Mouse (Mus musculus) stomach, postnatal 0 days (tissue): Measurements from ENCODE around the gene Per1. TPM values are rescaled to one million over a fixed set of nuclear protein-coding genes. Genes with fewer than 3 reads are reported as not detected.
A peak's percentile ranks its signal among the peaks of the same experiment; 100 is the strongest.

Source experiments
- ATAC-seq: fragments of 200-750 bp; cut with Nextera tagmentation; 2 replicates; pipeline ENCODE4 v1.8.0; 2017; ENCODE audit not compliant: low FRiP score, low TSS enrichment
- DNase-seq: peaks from one replicate; pipeline ENCODE4 v3.0.0-alpha.2; 2016; ENCODE audit warnings: low spot score
- H3K27ac ChIP-seq: fragments of 300-500 bp; sonication (generic); replicated peaks from 2 replicates; pipeline ENCODE4 v1.5.1; 2014; ENCODE audit warnings: mild to moderate bottlenecking, control low read depth
- H3K27me3 ChIP-seq: fragments of 300-500 bp; sonication (generic); 2 replicates; pipeline ENCODE4 v1.6.1; 2014; ENCODE audit warnings: low read length; ENCODE audit not compliant: control insufficient read depth, insufficient read depth
- H3K36me3 ChIP-seq: fragments of 300-500 bp; sonication (generic); 2 replicates; pipeline ENCODE4 v1.6.1; 2014; ENCODE audit warnings: low read length, mixed read lengths; ENCODE audit not compliant: control insufficient read depth, insufficient read depth
- H3K4me1 ChIP-seq: fragments of 300-500 bp; sonication (generic); replicated peaks from 2 replicates; pipeline ENCODE4 v1.6.1; 2014; ENCODE audit warnings: antibody characterized with exemption; ENCODE audit not compliant: control insufficient read depth, insufficient read depth
- H3K4me2 ChIP-seq: fragments of 300-500 bp; sonication (generic); replicated peaks from 2 replicates; pipeline ENCODE4 v1.6.1; 2014; ENCODE audit warnings: low read depth, mild to moderate bottlenecking, control low read depth, moderate library complexity
- H3K4me3 ChIP-seq: fragments of 300-500 bp; sonication (generic); 2 replicates; pipeline ENCODE4 v1.5.1; 2014; ENCODE audit warnings: low read depth, low read length, control low read depth
- H3K9ac ChIP-seq: fragments of 300-500 bp; sonication (generic); 2 replicates; pipeline ENCODE4 v1.6.1; 2014; ENCODE audit warnings: mild to moderate bottlenecking, low read length, control low read depth, mixed read lengths
- H3K9me3 ChIP-seq: fragments of 300-500 bp; sonication (generic); 2 replicates; pipeline ENCODE4 v1.6.1; 2016; ENCODE audit warnings: low read length; ENCODE audit not compliant: control insufficient read depth
- CTCF ChIP-seq: IDR thresholded peaks from 2 replicates; pipeline ENCODE4 v1.5.1; 2016; ENCODE audit warnings: antibody characterized with exemption, low read depth, mild to moderate bottlenecking, moderate library complexity
- EP300 ChIP-seq: optimal IDR thresholded peaks from 2 replicates; pipeline ENCODE3; 2016; ENCODE audit warnings: antibody characterized with exemption
- WGBS: fragments of 180-500 bp; shearing (Covaris S2); extraction: QIAGEN DNeasy Blood & Tissue Kit; methylation state at CpG from one replicate; pipeline ENCODE4 v1.1.7; 2014; 5-methylcytosine and 5-hydroxymethylcytosine counted together
- polyA plus RNA-seq: library from polyadenylated mRNA; unstranded; fragments of >200 nt; fragmentation: Nextera tagmentation; extraction: Ambion mirVana; gene quantifications from 2 replicates; pipeline ENCODE4 v1.2.1, GENCODE M21; 2015

Per1 gene
- polyA plus RNA-seq, 1 experiment from 2014 or later = 13.1 TPM

DNA sequence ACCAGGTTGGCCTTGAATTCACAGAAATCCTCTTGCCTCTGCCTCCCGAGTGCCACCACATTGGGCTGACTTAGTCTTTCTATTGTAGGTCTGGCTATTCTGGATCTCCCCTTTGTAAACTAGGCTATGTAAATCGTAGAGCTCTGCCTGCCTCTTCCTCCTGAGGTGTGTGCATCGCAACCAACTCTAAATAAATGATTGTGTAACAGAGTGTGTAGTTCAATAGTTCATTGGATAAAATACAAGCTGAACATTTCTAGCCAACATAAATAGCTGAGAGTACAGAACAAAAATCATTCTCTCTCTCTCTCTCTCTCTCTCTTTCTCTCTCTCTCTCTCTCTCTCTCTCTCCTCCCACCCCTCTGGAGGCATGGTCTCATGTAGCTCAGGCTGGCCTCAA lies 19.6 kb downstream of the Per1 start:
- ATAC-seq (no peak), DNase-seq (no peak)
- no peaks in the 10 kb centered on the region for H3K9me3 ChIP-seq
- H3K4me1 ChIP-seq = no peaks in the 10 kb centered on the region
- H3K27me3 ChIP-seq = no peaks in the 10 kb centered on the region
- H3K27ac ChIP-seq = no peak overlapping the region
- WGBS = 81% methylated on average over 3 of the region's 3 CpGs
- no peak overlapping the region for H3K4me2 ChIP-seq
- H3K9ac ChIP-seq = no peak overlapping the region
- 0 out of 2 replicates have a peak, but pooled peaks cover under 1% of the 10 kb centered on the region for H3K36me3 ChIP-seq
- TF ChIP-seq CTCF = no peak
- no peak for TF ChIP-seq EP300
- no peak overlapping the region for H3K4me3 ChIP-seq

DNA sequence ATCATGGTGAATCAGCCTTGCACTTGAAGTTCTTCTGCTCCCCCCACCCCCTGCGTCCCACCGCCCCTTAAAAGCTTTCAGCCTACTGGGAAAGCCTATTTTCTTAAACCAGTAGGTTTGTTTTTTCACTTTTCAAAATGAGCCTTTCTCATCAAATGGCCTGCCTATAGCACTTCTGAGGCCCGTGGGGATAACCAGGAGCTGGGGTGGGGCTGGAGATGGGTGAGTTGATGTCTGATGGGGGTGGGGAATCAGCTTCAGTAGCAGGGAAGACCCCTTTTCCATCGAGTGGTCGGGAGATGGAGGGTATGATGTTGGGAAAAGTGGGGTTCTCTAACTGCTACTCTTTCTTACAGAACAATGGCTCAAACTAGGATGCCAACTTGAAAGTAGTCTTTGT lies 21.8 kb downstream of the Per1 start:
- no peaks in the 10 kb centered on the region for H3K36me3 ChIP-seq
- H3K27me3 ChIP-seq = no peaks in the 10 kb centered on the region
- H3K9ac ChIP-seq = no peak overlapping the region
- H3K27ac ChIP-seq = no peak overlapping the region
- H3K4me1 ChIP-seq = peaks cover 2% of the 10 kb centered on the region; the same call in 1 of the 2 replicates
- WGBS = 56% methylated on average over 5 of the region's 5 CpGs
- ATAC-seq = no peak
- H3K9me3 ChIP-seq = no peaks in the 10 kb centered on the region
- no peak for DNase-seq
- no peak for TF ChIP-seq CTCF
- TF ChIP-seq EP300 = no peak
- H3K4me2 ChIP-seq = peak overlapping the region; percentile 83; the same call in 1 of the 2 replicates
- H3K4me3 ChIP-seq = no peak overlapping the region

DNA sequence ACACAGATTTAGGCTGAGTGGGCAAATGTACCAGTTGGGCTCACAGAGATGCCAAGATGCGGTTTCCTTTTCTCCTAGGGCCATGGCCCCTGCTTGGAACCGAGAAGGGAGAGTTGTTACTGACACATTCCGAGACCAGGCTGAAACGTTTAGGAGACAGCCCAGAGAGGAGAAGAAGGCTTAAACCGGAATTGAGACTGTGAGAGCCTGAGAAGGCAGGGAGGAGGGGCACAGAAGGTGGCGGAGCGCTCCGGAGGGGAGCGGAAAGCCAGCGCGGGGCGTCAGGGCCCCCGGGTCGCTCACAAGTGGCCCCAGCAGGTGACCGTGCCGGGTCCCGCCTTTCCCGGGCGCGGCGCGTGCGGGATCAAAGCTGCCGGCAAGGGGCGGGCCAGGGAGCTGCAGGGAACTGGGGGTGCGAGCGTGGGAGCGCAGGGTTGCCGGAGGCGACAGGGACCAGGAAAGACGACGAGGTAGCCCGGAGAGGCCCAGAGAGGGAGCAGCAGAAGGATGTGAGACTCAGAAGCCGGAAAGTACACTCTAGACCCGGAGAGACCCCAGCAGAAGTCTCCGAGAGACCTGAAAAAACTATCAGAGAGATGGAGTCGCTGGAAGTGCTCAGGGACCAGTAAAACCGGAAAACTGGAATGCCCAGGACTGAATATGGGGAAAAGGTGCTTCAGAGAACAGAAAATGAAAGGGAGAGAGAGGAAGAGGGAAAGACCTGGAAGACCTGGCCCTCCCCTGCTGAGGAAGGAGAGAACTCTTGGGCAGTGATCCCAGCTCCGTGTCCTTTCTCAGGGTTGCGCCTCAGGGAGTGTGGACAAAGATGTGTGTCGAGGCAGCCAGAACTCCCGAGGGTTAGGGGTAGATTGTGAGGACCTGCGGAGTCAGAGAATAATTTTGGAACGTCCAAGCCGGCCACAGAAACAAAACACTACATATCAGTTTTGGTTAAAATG lies 23.0 kb downstream of the Per1 start:
- Histone ChIP-seq H3K4me2 (peak overlapping the region; percentile 83), H3K9ac (peak overlapping the region; percentile 73), H3K4me1 (peaks cover 2% of the 10 kb centered on the region; the same call in 1 of the 2 replicates), H3K36me3 (no peaks in the 10 kb centered on the region), H3K27me3 (no peaks in the 10 kb centered on the region), H3K27ac (peak overlapping the region; percentile 93), H3K4me3 (peak overlapping the region; percentile 64), H3K9me3 (no peaks in the 10 kb centered on the region)
- DNase-seq = peak; percentile 91
- TF ChIP-seq EP300 (no peak), CTCF (peak; percentile 2; the same call in 1 of the 2 replicates)
- under 1% methylated on average over 45 of the region's 45 CpGs for WGBS
- ATAC-seq = peak; percentile 55

DNA sequence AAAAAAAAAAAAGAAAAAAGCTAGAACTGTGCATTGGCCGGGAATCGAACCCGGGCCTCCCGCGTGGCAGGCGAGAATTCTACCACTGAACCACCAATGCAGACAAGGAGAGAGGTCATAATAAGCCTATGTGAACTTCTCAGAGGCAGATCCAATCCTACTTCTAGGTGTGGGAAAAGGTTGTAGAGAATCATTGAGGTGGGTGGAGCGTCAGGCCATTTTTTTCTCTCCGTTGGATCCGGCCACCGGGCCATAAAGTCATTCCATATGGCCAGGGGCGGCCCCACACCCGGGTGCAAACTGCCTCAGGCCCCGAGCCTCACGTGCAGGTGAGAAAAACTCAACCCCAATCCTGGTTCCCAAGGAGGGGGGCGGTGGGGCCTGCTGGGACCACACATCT lies 23.7 kb downstream of the Per1 start:
- TF ChIP-seq EP300 (no peak), CTCF (no peak)
- Histone ChIP-seq H3K4me3 (peak overlapping the region; percentile 64), H3K36me3 (no peaks in the 10 kb centered on the region), H3K4me2 (peak overlapping the region; percentile 83), H3K4me1 (peaks cover 2% of the 10 kb centered on the region; the same call in 1 of the 2 replicates), H3K27me3 (no peaks in the 10 kb centered on the region), H3K9ac (no peak overlapping the region), H3K9me3 (no peaks in the 10 kb centered on the region), H3K27ac (no peak overlapping the region; the same call in 1 of the 2 replicates)
- ATAC-seq = peak; percentile 35
- peak; percentile 90 for DNase-seq
- WGBS = 2% methylated on average over 15 of the region's 15 CpGs

DNA sequence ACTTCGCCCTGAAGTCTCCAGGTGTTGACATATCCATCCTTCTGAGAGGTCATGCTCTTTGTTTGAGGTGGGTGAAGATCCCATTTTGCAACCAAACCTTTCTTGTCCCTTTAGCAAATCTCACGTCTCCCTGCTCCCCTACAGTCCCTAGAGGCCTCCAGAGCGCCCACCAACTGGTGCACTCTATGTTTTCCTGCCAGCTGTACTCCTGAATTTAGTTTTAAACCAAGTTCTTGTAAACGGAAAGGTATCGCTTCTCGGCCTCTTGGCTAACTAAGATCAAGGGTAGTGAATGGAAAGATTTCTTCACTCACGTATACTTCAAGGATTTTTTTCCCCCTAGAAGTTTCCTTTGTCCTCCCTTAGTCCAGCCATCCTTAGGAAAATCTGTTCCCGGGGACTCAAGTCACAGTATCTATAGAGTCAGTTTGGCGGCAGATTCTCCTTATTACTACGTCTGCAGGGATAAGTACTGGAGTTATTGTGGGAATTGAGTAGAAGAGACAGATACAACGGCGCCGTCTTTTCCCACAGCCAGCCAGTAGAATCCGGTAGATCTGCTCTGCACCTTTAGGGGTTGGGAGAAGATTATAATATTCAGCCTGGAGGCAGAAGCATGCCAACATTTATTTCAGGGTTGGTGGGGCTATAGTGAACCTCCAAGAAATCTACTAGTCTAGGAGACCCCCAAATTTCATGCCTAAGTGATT lies 24.6 kb downstream of the Per1 start:
- H3K9ac ChIP-seq = 0 out of 2 replicates have a peak overlapping the region, but pooled peaks have one; percentile 9

More for the DNA sequence above, 24.6 kb downstream of the Per1 start:
- H3K4me1 ChIP-seq = peaks cover 2% of the 10 kb centered on the region; the same call in 1 of the 2 replicates
- no peaks in the 10 kb centered on the region for H3K9me3 ChIP-seq
- H3K4me3 ChIP-seq = no peak overlapping the region
- H3K27me3 ChIP-seq = no peaks in the 10 kb centered on the region
- peak overlapping the region; percentile 83 for H3K4me2 ChIP-seq
- 64% methylated on average over 14 of the region's 14 CpGs for WGBS
- no peak for DNase-seq
- H3K27ac ChIP-seq = no peak overlapping the region
- ATAC-seq = no peak
- no peak for TF ChIP-seq EP300
- no peak for TF ChIP-seq CTCF
- H3K36me3 ChIP-seq = no peaks in the 10 kb centered on the region
